Mouse (Mus musculus): ENCODE results near the gene Hoxb1. TPM values are rescaled to one million over a fixed set of nuclear protein-coding genes. Genes with fewer than 3 reads are reported as not detected.
A peak's percentile ranks its signal among the peaks of the same experiment; 100 is the strongest.

The Hoxb1 gene
- polyA plus RNA-seq, 1 experiment from 2014 or later, result not detected

GRCm38 (mm10) chr11:96341701-96342575 lies 23.6 kb upstream of the Hoxb1 start:
- Histone ChIP-seq H3K4me1 (ENCODE audit: control insufficient read depth, insufficient read depth, low read length) (peaks cover 3% of the 10 kb centered on the region), H3K9me3 (replicated peaks; ENCODE audit: control insufficient read depth, low read length, poor library complexity, severe bottlenecking) (0 out of 2 replicates have a peak, but pooled peaks cover 2% of the 10 kb centered on the region), H3K36me3 (ENCODE audit: control insufficient read depth, insufficient read depth, low read length) (no peaks in the 10 kb centered on the region), H3K4me3 (ENCODE audit: low read depth, low read length) (no peak overlapping the region), H3K27ac (ENCODE audit: low read length) (no peak overlapping the region), H3K4me2 (ENCODE audit: low read length) (no peak overlapping the region), H3K9ac (ENCODE audit: low read depth, low read length) (no peak overlapping the region), H3K27me3 (ENCODE audit: control insufficient read depth, insufficient read depth, low read depth, low read length) (peaks cover 89% of the 10 kb centered on the region)
- under 1% methylated on average over 40 of the region's 40 CpGs for WGBS
- ATAC-seq, result no peak

GRCm38 (mm10) chr11:96342576-96342930 lies 23.0 kb upstream of the Hoxb1 start:
- Histone ChIP-seq H3K27ac (ENCODE audit: low read length) (no peak overlapping the region), H3K9me3 (replicated peaks; ENCODE audit: control insufficient read depth, low read length, poor library complexity, severe bottlenecking) (0 out of 2 replicates have a peak, but pooled peaks cover 2% of the 10 kb centered on the region), H3K36me3 (ENCODE audit: control insufficient read depth, insufficient read depth, low read length) (no peaks in the 10 kb centered on the region), H3K27me3 (ENCODE audit: control insufficient read depth, insufficient read depth, low read depth, low read length) (peaks cover 86% of the 10 kb centered on the region), H3K4me2 (ENCODE audit: low read length) (no peak overlapping the region), H3K4me3 (ENCODE audit: low read depth, low read length) (no peak overlapping the region), H3K9ac (ENCODE audit: low read depth, low read length) (no peak overlapping the region), H3K4me1 (ENCODE audit: control insufficient read depth, insufficient read depth, low read length) (peaks cover 3% of the 10 kb centered on the region)
- WGBS, result 3% methylated on average over 4 of the region's 4 CpGs
- ATAC-seq, result no peak

DNA sequence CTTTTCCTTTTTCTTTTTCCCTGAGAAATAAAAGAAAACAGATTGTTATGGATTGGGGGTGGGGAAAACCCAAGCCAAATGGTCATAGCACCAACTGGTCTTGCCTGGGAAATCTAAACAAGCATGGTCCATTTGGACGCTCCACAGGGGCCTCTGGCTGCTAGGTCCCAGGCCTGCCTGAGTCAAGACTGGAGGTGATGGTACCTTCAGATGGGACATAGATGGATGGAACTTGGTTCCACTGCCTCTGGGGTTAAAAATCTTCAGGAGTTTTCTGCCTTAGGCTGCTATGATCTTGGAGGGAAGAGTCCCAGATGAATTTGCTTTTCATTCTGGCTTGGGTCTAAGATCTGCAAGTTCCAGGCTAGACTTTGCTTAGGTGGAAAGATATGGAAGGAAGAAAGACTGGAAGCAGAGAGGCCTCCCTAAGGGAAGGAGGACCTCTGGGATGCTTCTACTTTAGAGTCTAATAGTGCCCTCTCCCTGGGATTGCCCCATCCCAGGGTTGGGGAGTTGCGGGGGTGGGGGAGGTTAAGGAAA lies 22.3 kb upstream of the Hoxb1 start:
- no peak overlapping the region for H3K4me2 ChIP-seq (ENCODE audit: low read length)
- H3K4me1 ChIP-seq (ENCODE audit: control insufficient read depth, insufficient read depth, low read length), result peaks cover 3% of the 10 kb centered on the region
- H3K36me3 ChIP-seq (ENCODE audit: control insufficient read depth, insufficient read depth, low read length), result no peaks in the 10 kb centered on the region
- H3K4me3 ChIP-seq (ENCODE audit: low read depth, low read length), result no peak overlapping the region
- H3K27me3 ChIP-seq (ENCODE audit: control insufficient read depth, insufficient read depth, low read depth, low read length), result peaks cover 85% of the 10 kb centered on the region
- WGBS, result 0% methylated on average over 2 of the region's 2 CpGs
- 0 out of 2 replicates have a peak, but pooled peaks cover 2% of the 10 kb centered on the region for H3K9me3 ChIP-seq (replicated peaks; ENCODE audit: control insufficient read depth, low read length, poor library complexity, severe bottlenecking)
- H3K9ac ChIP-seq (ENCODE audit: low read depth, low read length), result no peak overlapping the region
- H3K27ac ChIP-seq (ENCODE audit: low read length), result no peak overlapping the region
- no peak for ATAC-seq

- Histone ChIP-seq H3K27ac (ENCODE audit: low read length) (no peak overlapping the region), H3K9me3 (replicated peaks; ENCODE audit: control insufficient read depth, low read length, poor library complexity, severe bottlenecking) (0 out of 2 replicates have a peak, but pooled peaks cover 2% of the 10 kb centered on the region), H3K9ac (ENCODE audit: low read depth, low read length) (no peak overlapping the region), H3K36me3 (ENCODE audit: control insufficient read depth, insufficient read depth, low read length) (no peaks in the 10 kb centered on the region), H3K4me1 (ENCODE audit: control insufficient read depth, insufficient read depth, low read length) (peaks cover 3% of the 10 kb centered on the region), H3K4me2 (ENCODE audit: low read length) (no peak overlapping the region), H3K4me3 (ENCODE audit: low read depth, low read length) (no peak overlapping the region), H3K27me3 (ENCODE audit: control insufficient read depth, insufficient read depth, low read depth, low read length) (peaks cover 85% of the 10 kb centered on the region)
- WGBS, result 2% methylated on average over 39 of the region's 40 CpGs
- ATAC-seq, result no peak
Observed at GRCm38 (mm10) chr11:96344061-96344877, 21.3 kb upstream of the Hoxb1 start.

- no peaks in the 10 kb centered on the region for H3K36me3 ChIP-seq (ENCODE audit: control insufficient read depth, insufficient read depth, low read length)
- peaks cover 85% of the 10 kb centered on the region for H3K27me3 ChIP-seq (ENCODE audit: control insufficient read depth, insufficient read depth, low read depth, low read length)
- no peak overlapping the region for H3K27ac ChIP-seq (ENCODE audit: low read length)
- 6% methylated on average over 6 of the region's 6 CpGs for WGBS
- no peak for ATAC-seq
- no peak overlapping the region for H3K9ac ChIP-seq (ENCODE audit: low read depth, low read length)
- no peak overlapping the region for H3K4me3 ChIP-seq (ENCODE audit: low read depth, low read length)
- 0 out of 2 replicates have a peak, but pooled peaks cover 2% of the 10 kb centered on the region for H3K9me3 ChIP-seq (replicated peaks; ENCODE audit: control insufficient read depth, low read length, poor library complexity, severe bottlenecking)
- H3K4me2 ChIP-seq (ENCODE audit: low read length), result no peak overlapping the region
- H3K4me1 ChIP-seq (ENCODE audit: control insufficient read depth, insufficient read depth, low read length), result peaks cover 3% of the 10 kb centered on the region
Observed at GRCm38 (mm10) chr11:96344878-96345159, 20.7 kb upstream of the Hoxb1 start.

GRCm38 (mm10) chr11:96345220-96345892 lies 20.2 kb upstream of the Hoxb1 start:
- Histone ChIP-seq H3K4me3 (ENCODE audit: low read depth, low read length) (no peak overlapping the region; the same call in 1 of the 2 replicates), H3K36me3 (ENCODE audit: control insufficient read depth, insufficient read depth, low read length) (no peaks in the 10 kb centered on the region), H3K4me2 (ENCODE audit: low read length) (0 out of 2 replicates have a peak overlapping the region, but pooled peaks have one; percentile 23), H3K9ac (ENCODE audit: low read depth, low read length) (no peak overlapping the region), H3K4me1 (ENCODE audit: control insufficient read depth, insufficient read depth, low read length) (peaks cover 3% of the 10 kb centered on the region), H3K9me3 (replicated peaks; ENCODE audit: control insufficient read depth, low read length, poor library complexity, severe bottlenecking) (0 out of 2 replicates have a peak, but pooled peaks cover 2% of the 10 kb centered on the region), H3K27ac (ENCODE audit: low read length) (no peak overlapping the region), H3K27me3 (ENCODE audit: control insufficient read depth, insufficient read depth, low read depth, low read length) (peaks cover 83% of the 10 kb centered on the region)
- no peak for ATAC-seq
- under 1% methylated on average over 38 of the region's 56 CpGs for WGBS

DNA sequence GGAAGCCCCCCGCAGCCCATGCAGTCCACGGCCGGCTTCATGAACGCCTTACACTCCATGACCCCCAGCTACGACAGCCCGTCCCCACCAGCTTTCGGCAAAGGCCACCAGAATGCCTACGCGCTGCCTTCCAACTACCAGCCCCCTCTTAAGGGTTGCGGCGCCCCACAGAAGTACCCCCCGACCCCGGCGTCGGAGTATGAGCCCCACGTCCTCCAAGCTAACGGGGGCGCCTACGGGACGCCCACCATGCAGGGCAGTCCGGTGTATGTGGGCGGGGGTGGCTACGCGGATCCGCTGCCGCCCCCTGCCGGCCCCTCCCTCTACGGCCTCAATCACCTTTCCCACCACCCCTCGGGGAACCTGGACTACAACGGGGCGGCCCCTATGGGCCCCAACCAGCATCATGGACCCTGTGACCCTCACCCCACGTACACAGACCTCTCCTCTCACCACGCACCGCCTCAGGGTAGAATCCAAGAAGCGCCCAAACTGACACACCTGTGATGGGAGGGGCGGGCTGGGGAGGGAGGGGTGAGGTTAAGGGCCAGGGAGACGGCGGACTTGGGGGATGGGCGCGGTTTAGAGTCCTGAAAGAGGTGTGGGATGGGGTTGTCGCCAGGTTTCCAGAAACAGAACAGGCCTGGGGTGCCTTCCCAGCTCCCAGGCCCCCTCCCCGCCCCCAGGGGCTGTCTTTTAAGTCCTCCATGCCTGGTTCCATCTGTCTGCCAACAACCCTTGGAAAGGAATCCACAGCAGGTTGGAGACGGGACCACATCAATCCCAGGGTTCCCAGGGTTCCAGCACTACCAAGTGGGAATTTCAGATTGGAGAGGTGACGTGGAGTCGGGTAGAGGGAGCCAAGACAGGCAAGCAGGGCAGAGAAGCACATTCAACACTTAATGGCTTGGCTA lies 19.4 kb upstream of the Hoxb1 start:
- Histone ChIP-seq H3K9me3 (replicated peaks; ENCODE audit: control insufficient read depth, low read length, poor library complexity, severe bottlenecking) (0 out of 2 replicates have a peak, but pooled peaks cover 2% of the 10 kb centered on the region), H3K4me3 (ENCODE audit: low read depth, low read length) (no peak overlapping the region), H3K4me1 (ENCODE audit: control insufficient read depth, insufficient read depth, low read length) (peaks cover 3% of the 10 kb centered on the region), H3K27ac (ENCODE audit: low read length) (no peak overlapping the region), H3K9ac (ENCODE audit: low read depth, low read length) (no peak overlapping the region), H3K27me3 (ENCODE audit: control insufficient read depth, insufficient read depth, low read depth, low read length) (peaks cover 86% of the 10 kb centered on the region), H3K4me2 (ENCODE audit: low read length) (no peak overlapping the region), H3K36me3 (ENCODE audit: control insufficient read depth, insufficient read depth, low read length) (no peaks in the 10 kb centered on the region)
- 2% methylated on average over 45 of the region's 45 CpGs for WGBS
- ATAC-seq, result no peak
